Mouse (Mus musculus): ENCODE data around the gene Clptm1l. TPM values are rescaled to one million over a fixed set of nuclear protein-coding genes. Genes with fewer than 3 reads are reported as not detected.

Gene Clptm1l
- 112 and 122 TPM in 2 replicates for polyA plus RNA-seq (2016; fragmentation: Nextera tagmentation; extraction: Ambion mirVana)

- Histone ChIP-seq H3K9me3 (replicated peaks) (no peaks in the 10 kb centered on the region), H3K9ac (peak within 1 kb of the TSS; percentile 86), H3K27me3 (replicated peaks) (0 out of 2 replicates have a peak, but pooled peaks cover 8% of the 10 kb centered on the region), H3K27ac (ENCODE audit: poor library complexity, severe bottlenecking) (peak within 1 kb of the TSS; percentile 77), H3K4me2 (peak within 1 kb of the TSS; percentile 95), H3K36me3 (peaks cover 32% of the 10 kb centered on the region), H3K4me1 (replicated peaks) (peaks cover 16% of the 10 kb centered on the region), H3K4me3 (peak within 1 kb of the TSS; percentile 82)
- under 1% methylated on average over 46 of the region's 53 CpGs for WGBS
- ATAC-seq (ENCODE audit: insufficient number of reproducible peaks, low FRiP score): peak; percentile 98
These were observed at the start of gene Clptm1l for GRCm38 (mm10) chr13:73603522-73604155. Gene Clptm1l, plus strand, starts transcription at chr13:73604006.

- H3K9ac ChIP-seq: no peak overlapping the region
- 78% methylated on average over 5 of the region's 5 CpGs for WGBS
- H3K4me2 ChIP-seq: no peak overlapping the region
- H3K27ac ChIP-seq (ENCODE audit: poor library complexity, severe bottlenecking): no peak overlapping the region
- H3K9me3 ChIP-seq (replicated peaks): no peaks in the 10 kb centered on the region
- H3K27me3 ChIP-seq (replicated peaks): peaks cover 18% of the 10 kb centered on the region
- H3K4me1 ChIP-seq (replicated peaks): no peaks in the 10 kb centered on the region
- no peak overlapping the region for H3K4me3 ChIP-seq
- no peaks in the 10 kb centered on the region for H3K36me3 ChIP-seq
- no peak for ATAC-seq (ENCODE audit: insufficient number of reproducible peaks, low FRiP score)
These were observed 39.6 kb upstream of the Clptm1l start for GRCm38 (mm10) chr13:73564201-73564600.

GRCm38 (mm10) chr13:73575051-73575450 is 28.8 kb upstream of the Clptm1l start:
- no peak for ATAC-seq (ENCODE audit: insufficient number of reproducible peaks, low FRiP score)

GRCm38 (mm10) chr13:73577277-73577676 is 26.5 kb upstream of the Clptm1l start:
- H3K4me2 ChIP-seq: no peak overlapping the region
- no peaks in the 10 kb centered on the region for H3K4me1 ChIP-seq (replicated peaks)
- H3K9me3 ChIP-seq (replicated peaks): no peaks in the 10 kb centered on the region
- no peak for ATAC-seq (ENCODE audit: insufficient number of reproducible peaks, low FRiP score)
- H3K36me3 ChIP-seq: no peaks in the 10 kb centered on the region
- no peak overlapping the region for H3K27ac ChIP-seq (ENCODE audit: poor library complexity, severe bottlenecking)
- H3K4me3 ChIP-seq: no peak overlapping the region
- H3K9ac ChIP-seq: no peak overlapping the region
- no peaks in the 10 kb centered on the region for H3K27me3 ChIP-seq (replicated peaks)
- WGBS: 74% methylated on average over 2 of the region's 2 CpGs

More at GRCm38 (mm10) chr13:73575051-73575450, 28.8 kb upstream of the Clptm1l start:
- no peaks in the 10 kb centered on the region for H3K36me3 ChIP-seq
- no peak overlapping the region for H3K4me3 ChIP-seq
- H3K27me3 ChIP-seq (replicated peaks): no peaks in the 10 kb centered on the region
- no peak overlapping the region for H3K9ac ChIP-seq
- no peaks in the 10 kb centered on the region for H3K9me3 ChIP-seq (replicated peaks)
- H3K27ac ChIP-seq (ENCODE audit: poor library complexity, severe bottlenecking): no peak overlapping the region
- no peaks in the 10 kb centered on the region for H3K4me1 ChIP-seq (replicated peaks)
- no peak overlapping the region for H3K4me2 ChIP-seq

- no peak overlapping the region for H3K9ac ChIP-seq
- H3K4me2 ChIP-seq: no peak overlapping the region
- H3K4me1 ChIP-seq (replicated peaks): no peaks in the 10 kb centered on the region
- no peak overlapping the region for H3K27ac ChIP-seq (ENCODE audit: poor library complexity, severe bottlenecking)
- ATAC-seq (ENCODE audit: insufficient number of reproducible peaks, low FRiP score): no peak
- 83% methylated on average over 3 of the region's 3 CpGs for WGBS
- peaks cover 37% of the 10 kb centered on the region for H3K27me3 ChIP-seq (replicated peaks)
- H3K36me3 ChIP-seq: no peaks in the 10 kb centered on the region
- no peaks in the 10 kb centered on the region for H3K9me3 ChIP-seq (replicated peaks)
- H3K4me3 ChIP-seq: no peak overlapping the region
These were observed 12.3 kb upstream of the Clptm1l start for GRCm38 (mm10) chr13:73591488-73591887.

GRCm38 (mm10) chr13:73592546-73592945 is 11.3 kb upstream of the Clptm1l start:
- Histone ChIP-seq H3K27ac (ENCODE audit: poor library complexity, severe bottlenecking) (no peak overlapping the region), H3K9ac (no peak overlapping the region), H3K4me3 (no peak overlapping the region), H3K4me2 (no peak overlapping the region), H3K27me3 (replicated peaks) (peaks cover 42% of the 10 kb centered on the region), H3K36me3 (no peaks in the 10 kb centered on the region), H3K4me1 (replicated peaks) (no peaks in the 10 kb centered on the region), H3K9me3 (replicated peaks) (no peaks in the 10 kb centered on the region)
- 47% methylated on average over 2 of the region's 2 CpGs for WGBS
- ATAC-seq (ENCODE audit: insufficient number of reproducible peaks, low FRiP score): no peak

GRCm38 (mm10) chr13:73596276-73596675 is 7.5 kb upstream of the Clptm1l start:
- Histone ChIP-seq H3K27ac (ENCODE audit: poor library complexity, severe bottlenecking) (no peak overlapping the region), H3K27me3 (replicated peaks) (peaks cover 42% of the 10 kb centered on the region), H3K36me3 (no peaks in the 10 kb centered on the region), H3K9me3 (replicated peaks) (no peaks in the 10 kb centered on the region), H3K4me3 (no peak overlapping the region), H3K4me2 (no peak overlapping the region), H3K4me1 (replicated peaks) (no peaks in the 10 kb centered on the region), H3K9ac (no peak overlapping the region)
- ATAC-seq (ENCODE audit: insufficient number of reproducible peaks, low FRiP score): no peak
- 66% methylated on average over 4 of the region's 4 CpGs for WGBS

- Histone ChIP-seq H3K4me1 (replicated peaks) (peaks cover 12% of the 10 kb centered on the region), H3K4me3 (no peak overlapping the region), H3K27me3 (replicated peaks) (peaks cover 25% of the 10 kb centered on the region)
These were observed 3.6 kb upstream of the Clptm1l start for GRCm38 (mm10) chr13:73600217-73600616.

GRCm38 (mm10) chr13:73603046-73603445 is 760 bp upstream of the Clptm1l start:
- WGBS: 47% methylated on average over 4 of the region's 4 CpGs
- Histone ChIP-seq H3K27me3 (replicated peaks) (0 out of 2 replicates have a peak, but pooled peaks cover 11% of the 10 kb centered on the region), H3K4me3 (peak overlapping the region; percentile 82), H3K9ac (peak overlapping the region; percentile 86), H3K4me2 (peak overlapping the region; percentile 95), H3K36me3 (peaks cover 27% of the 10 kb centered on the region), H3K4me1 (replicated peaks) (peaks cover 16% of the 10 kb centered on the region), H3K27ac (ENCODE audit: poor library complexity, severe bottlenecking) (no peak overlapping the region; the same call in 1 of the 2 replicates), H3K9me3 (replicated peaks) (no peaks in the 10 kb centered on the region)
- ATAC-seq (ENCODE audit: insufficient number of reproducible peaks, low FRiP score): no peak

More at GRCm38 (mm10) chr13:73600217-73600616, 3.6 kb upstream of the Clptm1l start:
- Histone ChIP-seq H3K9ac (no peak overlapping the region), H3K9me3 (replicated peaks) (no peaks in the 10 kb centered on the region), H3K27ac (ENCODE audit: poor library complexity, severe bottlenecking) (no peak overlapping the region), H3K4me2 (no peak overlapping the region), H3K36me3 (no peaks in the 10 kb centered on the region)
- no peak for ATAC-seq (ENCODE audit: insufficient number of reproducible peaks, low FRiP score)
- 58% methylated on average over 4 of the region's 4 CpGs for WGBS

- peaks cover 16% of the 10 kb centered on the region for H3K4me1 ChIP-seq (replicated peaks)
- H3K9me3 ChIP-seq (replicated peaks): no peaks in the 10 kb centered on the region
- peaks cover 40% of the 10 kb centered on the region for H3K36me3 ChIP-seq
- ATAC-seq (ENCODE audit: insufficient number of reproducible peaks, low FRiP score): peak; percentile 72
- H3K27ac ChIP-seq (ENCODE audit: poor library complexity, severe bottlenecking): peak overlapping the region; percentile 77
- peak overlapping the region; percentile 86 for H3K9ac ChIP-seq
- 4% methylated on average over 23 of the region's 39 CpGs for WGBS
- H3K27me3 ChIP-seq (replicated peaks): 0 out of 2 replicates have a peak, but pooled peaks cover 2% of the 10 kb centered on the region
- peak overlapping the region; percentile 82 for H3K4me3 ChIP-seq
- H3K4me2 ChIP-seq: peak overlapping the region; percentile 95
These were observed 551 bp downstream of the Clptm1l start for GRCm38 (mm10) chr13:73604156-73604957.

- H3K4me2 ChIP-seq: no peak overlapping the region
- no peaks in the 10 kb centered on the region for H3K9me3 ChIP-seq (replicated peaks)
- no peaks in the 10 kb centered on the region for H3K4me1 ChIP-seq (replicated peaks)
- H3K27me3 ChIP-seq (replicated peaks): no peaks in the 10 kb centered on the region
- no peak overlapping the region for H3K9ac ChIP-seq
- no peak overlapping the region for H3K4me3 ChIP-seq
- 92% methylated on average over 5 of the region's 5 CpGs for WGBS
- no peak for ATAC-seq (ENCODE audit: insufficient number of reproducible peaks, low FRiP score)
- H3K27ac ChIP-seq (ENCODE audit: poor library complexity, severe bottlenecking): no peak overlapping the region
- peaks cover 86% of the 10 kb centered on the region for H3K36me3 ChIP-seq
These were observed 14.6 kb downstream of the Clptm1l start for GRCm38 (mm10) chr13:73618406-73618805.

All from heart, embryonic 12.5 days (tissue).